Mouse (Mus musculus): ENCODE measurements around the gene Glis3. TPM values are rescaled to one million over a fixed set of nuclear protein-coding genes. Genes with fewer than 3 reads are reported as not detected.

Gene Glis3
- total RNA-seq, 4 experiments from 2014 or later = 0.56 to 0.85 (median 0.75) TPM

GRCm38 (mm10) chr19:28534964-28535363 is 144.9 kb downstream of the Glis3 start:
- no peak for DNase-seq (ENCODE audit: low spot score in 2 of 2)

DNA sequence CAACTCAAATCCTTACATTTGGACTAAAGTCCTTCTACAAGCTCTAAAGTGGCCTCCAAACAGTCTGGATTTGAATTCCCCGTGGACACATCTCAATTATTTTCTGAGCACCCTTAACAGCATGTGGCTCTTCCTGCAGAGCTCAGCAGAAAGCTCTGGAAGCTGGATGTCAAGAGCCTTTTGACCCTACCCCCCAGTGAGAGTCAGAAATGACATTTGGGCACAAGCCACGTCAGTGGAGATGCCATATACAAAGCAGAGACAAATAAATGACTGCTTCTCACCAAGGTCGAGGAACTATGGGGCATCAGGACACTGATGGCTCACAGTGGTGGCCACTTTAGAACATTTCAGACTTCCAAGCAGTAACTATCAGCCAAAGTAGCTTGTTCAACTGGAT is 146.3 kb downstream of the Glis3 start:
- DNase-seq (ENCODE audit: low spot score in 2 of 2) = no peak

DNA sequence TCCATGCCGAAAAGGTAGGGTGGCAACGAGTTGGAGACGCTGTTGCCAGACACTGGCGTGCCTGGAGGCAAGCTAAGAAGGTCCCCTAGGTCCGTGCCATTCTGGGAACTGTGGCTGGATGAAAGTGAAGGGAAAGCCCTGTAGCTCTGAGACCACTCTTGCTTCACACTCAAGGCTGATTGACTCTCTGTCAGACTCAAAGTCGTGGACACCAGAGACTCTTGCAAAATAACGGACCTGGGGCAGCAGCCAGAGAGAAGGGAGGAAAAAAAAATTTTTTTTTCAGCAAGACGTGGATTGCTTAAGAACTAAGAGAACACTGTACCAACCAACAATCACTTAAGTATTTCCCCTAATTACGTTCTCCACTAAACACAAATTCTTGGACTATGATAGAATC is 148.1 kb downstream of the Glis3 start:
- DNase-seq (ENCODE audit: low spot score in 2 of 2) = no peak

GRCm38 (mm10) chr19:28530846-28531245 is 149.0 kb downstream of the Glis3 start:
- DNase-seq (ENCODE audit: low spot score in 2 of 2) = no peak

DNA sequence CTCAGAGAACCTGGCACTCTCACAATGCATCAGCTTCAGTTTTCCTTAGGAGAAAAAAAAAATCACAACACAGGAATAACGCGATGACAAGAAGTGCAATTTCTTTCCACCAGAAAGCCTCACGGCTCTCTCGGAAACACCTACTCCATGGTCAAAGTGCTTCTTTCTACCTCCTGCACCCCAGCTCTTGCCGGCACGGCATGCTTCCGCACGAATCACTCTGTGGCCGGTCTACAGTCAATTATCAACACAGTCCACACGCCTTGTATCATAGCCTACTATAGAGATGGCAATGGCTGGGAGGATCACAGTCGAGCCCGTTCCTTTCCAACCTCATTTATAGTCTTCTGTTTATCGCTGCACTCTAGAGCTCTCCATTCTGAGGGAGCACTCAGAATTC is 150.9 kb downstream of the Glis3 start:
- no peak for DNase-seq (ENCODE audit: low spot score in 2 of 2)

- no peak for DNase-seq (ENCODE audit: low spot score in 2 of 2)
Measured at GRCm38 (mm10) chr19:28527446-28527845, 152.4 kb downstream of the Glis3 start.

GRCm38 (mm10) chr19:28525331-28525730 is 154.5 kb downstream of the Glis3 start:
- DNase-seq (ENCODE audit: low spot score in 2 of 2) = no peak

DNA sequence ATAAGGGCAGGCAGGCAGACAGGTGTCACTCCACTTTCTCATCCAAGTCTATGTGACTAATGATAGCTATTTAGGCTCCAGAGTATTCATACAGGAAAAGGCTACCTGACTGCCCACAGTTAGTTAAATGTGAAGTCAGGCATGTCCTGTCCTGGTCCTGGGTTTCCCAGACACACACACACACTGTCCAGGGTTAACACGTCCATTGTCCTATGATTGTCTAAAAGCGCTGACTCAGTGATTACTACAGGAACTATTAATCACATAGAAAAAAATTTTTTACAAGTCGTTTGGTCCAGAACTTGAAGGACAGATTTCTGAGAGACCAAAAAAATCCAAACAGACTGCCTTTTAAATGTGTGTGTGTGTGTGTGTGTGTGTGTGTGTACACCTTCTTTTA is 157.6 kb downstream of the Glis3 start:
- DNase-seq (ENCODE audit: low spot score in 2 of 2) = no peak

GRCm38 (mm10) chr19:28520761-28521181 is 159.1 kb downstream of the Glis3 start:
- DNase-seq (ENCODE audit: low spot score in 2 of 2) = no peak

DNA sequence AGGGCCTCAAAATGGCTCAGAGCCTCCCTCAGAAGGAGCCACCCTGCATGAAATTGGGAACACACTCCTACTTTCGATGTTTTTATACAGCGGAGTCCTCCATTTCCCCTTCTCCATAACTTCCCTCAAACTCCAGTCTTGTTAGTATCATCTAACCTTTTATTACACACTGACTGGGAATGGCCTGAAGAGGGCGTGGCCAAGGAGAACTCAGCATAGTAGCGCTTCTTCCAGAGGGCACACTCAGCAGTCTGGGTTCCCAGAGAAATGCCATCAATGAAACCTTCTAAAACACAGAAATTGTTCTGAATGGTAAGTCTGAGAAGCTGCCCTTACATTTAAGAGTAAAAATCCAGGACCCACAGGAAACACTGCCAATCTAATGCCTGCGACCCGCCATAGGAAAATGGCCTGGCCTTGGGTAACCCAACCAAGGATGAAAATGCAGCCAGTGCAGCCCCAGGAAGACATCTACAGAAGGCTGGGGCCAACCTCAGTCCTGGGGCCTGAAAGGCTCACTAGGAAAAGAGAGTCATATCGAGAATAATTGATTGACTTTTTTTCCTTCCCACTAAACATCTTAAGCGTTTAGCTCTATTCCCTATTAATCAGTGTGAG is 159.6 kb downstream of the Glis3 start:
- DNase-seq (ENCODE audit: low spot score in 2 of 2) = no peak

DNA sequence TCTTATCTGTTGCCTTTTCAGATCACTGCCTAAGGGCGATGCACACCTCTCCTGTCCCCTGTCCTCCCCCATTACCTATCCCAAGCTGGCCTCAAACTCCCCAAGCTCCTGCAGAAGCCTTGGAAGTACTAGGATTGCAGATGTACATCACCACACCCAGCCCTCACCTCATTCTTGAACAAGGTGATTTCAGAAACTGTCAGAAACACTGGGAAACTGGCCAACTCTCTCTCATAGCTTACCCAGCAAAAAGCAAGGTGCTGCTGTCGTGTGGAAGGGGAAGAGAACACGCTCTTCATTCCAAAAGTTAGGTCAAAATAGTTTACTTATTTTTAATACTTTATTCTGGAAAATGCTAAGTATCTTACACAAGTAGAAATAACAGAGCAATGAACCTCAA is 160.6 kb downstream of the Glis3 start:
- DNase-seq (ENCODE audit: low spot score in 2 of 2) = no peak

- DNase-seq (ENCODE audit: low spot score in 2 of 2) = no peak
Measured at GRCm38 (mm10) chr19:28518846-28519245, 161.0 kb downstream of the Glis3 start.

DNA sequence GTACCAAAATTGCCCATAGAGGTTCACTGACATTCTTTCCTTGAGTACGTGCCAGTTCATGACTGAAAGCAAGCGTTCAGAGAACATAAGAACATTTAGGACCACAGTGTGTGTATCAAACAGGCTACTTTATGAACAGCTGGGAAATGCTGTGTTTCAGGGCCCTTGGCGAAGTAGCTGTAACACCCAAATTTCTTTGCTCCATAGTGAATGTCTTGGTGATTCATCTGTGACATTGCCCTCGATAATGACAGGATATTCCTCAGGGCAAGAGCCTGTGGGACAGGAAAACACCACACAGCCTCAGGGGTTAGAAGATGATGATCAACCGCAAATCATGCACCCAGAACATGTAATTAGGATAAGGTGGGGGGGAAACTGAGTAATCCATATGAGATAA is 161.6 kb downstream of the Glis3 start:
- DNase-seq (ENCODE audit: low spot score in 2 of 2) = no peak

- DNase-seq (ENCODE audit: low spot score in 2 of 2) = no peak
Measured at GRCm38 (mm10) chr19:28517464-28518080, 162.3 kb downstream of the Glis3 start.

- DNase-seq (ENCODE audit: low spot score in 2 of 2) = no peak
Measured at GRCm38 (mm10) chr19:28516487-28516886, 163.4 kb downstream of the Glis3 start.

DNA sequence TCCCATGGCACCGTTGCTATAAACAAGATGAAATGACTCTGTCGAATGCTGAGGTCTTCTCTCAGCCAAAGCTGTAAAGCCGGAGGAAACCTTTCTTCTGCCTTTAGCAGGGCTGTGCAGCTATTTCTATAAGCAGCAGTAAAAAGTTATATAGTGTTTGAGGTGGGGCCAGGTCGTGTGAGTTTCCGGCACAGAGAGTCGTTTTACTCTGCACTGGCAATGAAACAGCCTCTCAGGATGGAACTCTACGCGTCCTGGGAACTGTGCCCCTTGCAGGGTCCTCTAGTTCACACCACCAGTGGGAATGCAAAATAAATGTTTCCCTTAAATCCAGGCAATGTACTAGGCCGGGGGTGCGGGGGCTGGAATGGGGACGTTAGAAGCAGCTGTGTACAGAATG is 167.4 kb downstream of the Glis3 start:
- no peak for DNase-seq (ENCODE audit: low spot score in 2 of 2)

DNA sequence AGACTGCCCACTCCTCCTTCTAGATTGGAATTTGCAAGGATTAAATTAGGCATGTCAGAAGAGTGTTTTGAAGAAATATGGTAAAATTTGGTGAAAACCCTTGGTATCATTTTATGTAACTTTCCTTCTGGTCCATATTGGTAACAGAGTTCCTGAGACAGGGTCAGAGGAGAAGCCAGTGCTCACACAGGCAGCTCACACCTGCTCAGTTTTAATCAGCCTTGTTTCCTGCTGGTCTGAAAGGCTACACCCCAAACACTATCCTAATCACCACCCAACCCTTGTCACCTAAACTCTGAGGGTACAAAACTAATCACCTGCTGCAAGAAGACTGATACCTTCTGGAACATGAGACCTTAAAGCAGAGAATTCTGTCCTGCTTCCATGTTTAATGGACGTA is 168.0 kb downstream of the Glis3 start:
- no peak for DNase-seq (ENCODE audit: low spot score in 2 of 2)

DNA sequence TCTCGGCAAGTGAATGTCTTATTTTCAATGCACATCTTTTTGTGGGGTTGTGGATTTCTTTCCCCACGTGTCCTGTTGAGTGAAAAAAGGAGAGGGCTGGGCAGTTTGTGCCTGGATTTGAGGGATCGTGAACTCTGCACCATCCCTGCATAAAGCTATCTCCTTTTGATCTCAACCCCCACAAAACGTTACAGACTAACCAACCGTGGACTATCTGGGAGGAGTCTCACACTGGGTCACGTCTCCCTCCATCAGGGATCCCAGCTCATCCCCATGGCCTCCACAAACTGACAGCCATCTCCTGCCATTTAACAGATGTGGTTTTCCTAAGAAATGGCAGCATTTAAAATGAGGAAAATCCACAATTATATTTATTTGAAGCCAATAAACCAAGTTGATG is 174.5 kb downstream of the Glis3 start:
- DNase-seq (ENCODE audit: low spot score in 2 of 2) = no peak

DNA sequence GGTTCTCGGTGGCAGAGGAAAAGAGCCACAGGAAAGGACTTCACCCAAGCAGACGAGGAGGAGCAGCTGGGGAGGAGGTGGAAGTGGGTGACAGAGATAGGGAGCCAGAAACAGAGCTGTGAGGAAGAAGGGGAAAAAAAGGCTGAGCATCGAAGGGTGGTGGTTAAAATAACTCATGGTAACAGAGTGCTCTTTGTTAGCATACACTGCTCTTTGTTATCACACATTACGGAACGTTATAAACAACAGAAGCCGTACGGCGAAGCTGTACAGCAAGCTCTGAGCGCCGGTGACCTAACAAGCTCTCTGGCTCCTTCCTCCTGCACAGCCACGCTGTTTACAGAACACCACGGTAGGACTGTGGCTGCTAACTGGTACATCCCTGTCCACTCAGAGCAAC is 176.9 kb downstream of the Glis3 start:
- no peak for DNase-seq (ENCODE audit: low spot score in 2 of 2)

DNA sequence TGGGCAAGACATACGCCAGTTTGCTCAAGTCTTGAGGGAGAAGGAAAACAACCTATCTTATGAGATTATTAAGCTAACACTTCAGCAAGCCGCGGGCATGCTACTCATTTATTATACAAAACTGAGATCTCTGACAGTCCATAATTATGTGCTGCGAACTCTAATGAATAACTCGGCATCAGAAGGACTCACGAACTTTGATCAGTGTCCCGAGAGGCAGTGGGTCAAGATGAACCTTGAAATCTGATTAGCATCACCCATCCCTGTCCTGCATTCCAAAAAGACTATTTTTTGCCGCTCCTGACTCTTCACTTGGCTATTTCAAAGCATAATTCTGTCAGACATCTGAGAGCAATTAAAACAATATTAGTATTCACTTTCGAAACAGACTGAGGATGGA is 178.9 kb downstream of the Glis3 start:
- no peak for DNase-seq (ENCODE audit: low spot score in 2 of 2)

DNA sequence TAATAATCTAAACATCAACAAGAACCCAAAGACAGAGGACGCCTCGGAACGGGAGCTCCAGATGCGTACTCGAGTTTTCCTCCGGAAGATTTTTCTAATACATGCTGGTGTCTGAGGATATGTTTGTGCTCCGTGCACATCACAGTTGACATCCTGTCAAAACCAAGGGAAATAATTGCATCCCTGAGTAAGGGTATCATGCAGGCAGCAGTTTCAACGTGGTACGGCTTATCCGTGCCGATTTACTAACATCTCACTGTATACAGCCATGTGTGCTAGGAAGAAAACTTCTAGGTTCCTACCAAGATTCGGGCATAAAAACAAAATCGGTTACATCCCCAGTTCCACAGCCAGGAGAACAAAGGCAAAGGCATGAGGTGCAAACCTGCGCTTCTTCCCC is 179.4 kb downstream of the Glis3 start:
- no peak for DNase-seq (ENCODE audit: low spot score in 2 of 2)

DNA sequence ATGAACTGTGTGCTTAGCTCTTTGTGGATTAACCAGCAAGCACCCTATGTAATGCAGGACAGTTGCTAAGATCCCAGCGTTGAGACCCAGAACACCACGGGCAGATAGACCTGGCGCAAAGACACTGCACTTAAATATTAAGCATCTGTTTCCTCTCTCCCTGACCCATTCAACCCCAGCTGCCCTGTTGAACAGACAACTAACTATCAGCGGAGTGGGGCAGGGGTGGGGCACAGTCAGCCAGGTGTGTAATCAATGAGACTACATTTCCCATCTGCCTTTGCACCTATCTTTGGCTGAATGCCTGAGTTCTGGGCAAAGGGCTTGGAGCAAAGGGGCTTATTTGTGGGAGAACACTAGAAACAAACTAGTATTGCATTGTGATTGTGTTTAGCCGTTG is 180.1 kb downstream of the Glis3 start:
- no peak for DNase-seq (ENCODE audit: low spot score in 2 of 2)

GRCm38 (mm10) chr19:28495926-28496325 is 184.0 kb downstream of the Glis3 start:
- no peak for DNase-seq (ENCODE audit: low spot score in 2 of 2)

Data from gastrocnemius, adult 8-10 months (tissue).